Mouse (Mus musculus): Measurements from ENCODE around the gene C8g.

C8g gene

DNA sequence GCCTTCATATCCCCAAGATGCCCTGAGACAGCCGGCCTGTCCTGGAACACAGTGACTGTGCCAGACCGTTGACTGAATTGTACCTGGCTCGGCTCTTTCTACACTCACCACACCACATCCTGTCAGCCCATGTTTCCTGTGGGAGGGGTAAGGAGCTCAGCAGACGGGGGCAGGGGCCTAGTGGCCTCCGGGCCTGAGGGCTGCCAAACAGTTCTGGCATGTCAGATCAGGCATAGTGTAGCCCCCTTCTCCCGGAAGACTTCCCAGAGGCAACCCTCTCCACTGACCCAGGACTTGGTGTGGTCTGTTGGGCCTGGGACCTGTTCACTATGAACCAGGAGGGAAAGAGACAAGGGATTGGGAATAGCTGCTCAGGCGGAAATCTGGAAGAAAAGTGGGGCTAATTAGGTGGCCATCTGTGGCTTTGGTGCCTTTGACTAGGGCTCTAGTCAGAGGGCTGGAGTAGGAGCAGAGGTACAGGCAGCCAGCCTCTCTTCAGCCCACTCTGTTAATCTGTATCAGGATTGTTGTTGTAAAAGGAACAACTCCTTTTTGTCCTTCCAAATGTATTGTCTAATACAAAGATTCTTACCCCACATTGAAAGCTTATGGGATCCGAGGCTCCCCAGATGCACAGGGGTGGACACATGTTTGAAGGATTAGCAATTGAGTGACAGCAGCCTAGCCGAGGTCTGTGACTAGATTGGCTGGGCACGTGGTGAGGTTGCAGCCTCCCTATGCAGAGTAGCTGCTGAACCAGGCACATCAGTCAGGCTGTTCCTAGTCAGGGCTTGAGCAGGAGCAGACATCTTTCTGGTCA, 35.5 kb downstream of the C8g start:
- no peak for DNase-seq

DNA sequence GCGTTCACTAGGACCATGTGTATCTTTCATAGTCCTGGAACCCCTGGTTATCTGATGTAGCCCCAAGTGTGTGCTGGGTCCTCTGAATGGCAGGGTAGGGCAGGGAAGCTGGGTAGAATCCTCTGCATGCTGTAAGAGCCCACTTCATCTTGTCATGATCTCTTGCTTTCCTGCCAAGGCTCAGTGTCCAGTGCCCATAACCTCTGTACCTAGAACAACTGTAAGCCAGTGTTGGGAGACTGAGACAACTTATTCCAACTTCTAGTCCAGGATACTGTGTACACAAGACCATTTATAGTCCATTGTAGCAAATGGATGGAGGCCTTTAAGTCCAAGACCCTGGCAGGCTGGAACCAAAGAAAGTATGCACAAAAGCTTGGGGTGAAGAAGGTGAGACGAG, 36.3 kb downstream of the C8g start:
- DNase-seq = no peak

DNA sequence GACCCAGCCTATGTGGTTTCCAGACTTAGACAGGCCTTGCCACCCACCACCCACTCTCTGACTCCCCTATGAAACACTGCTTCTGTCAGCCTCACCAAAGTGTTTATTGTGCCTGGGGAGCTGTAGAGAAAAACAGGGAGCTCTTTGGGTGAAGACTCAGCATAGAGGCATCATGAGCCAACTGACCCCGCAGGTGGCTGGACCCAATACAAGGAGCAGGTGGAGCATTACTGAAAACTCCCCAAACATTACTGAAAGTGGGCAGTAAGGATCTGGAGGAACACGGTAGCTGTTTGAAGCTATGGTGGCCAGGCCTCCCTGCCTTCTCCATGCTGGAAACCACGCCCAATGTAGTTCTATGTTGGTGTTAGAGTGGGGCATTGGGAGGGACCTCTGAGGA, 37.9 kb downstream of the C8g start:
- DNase-seq = peak; percentile 62

DNA sequence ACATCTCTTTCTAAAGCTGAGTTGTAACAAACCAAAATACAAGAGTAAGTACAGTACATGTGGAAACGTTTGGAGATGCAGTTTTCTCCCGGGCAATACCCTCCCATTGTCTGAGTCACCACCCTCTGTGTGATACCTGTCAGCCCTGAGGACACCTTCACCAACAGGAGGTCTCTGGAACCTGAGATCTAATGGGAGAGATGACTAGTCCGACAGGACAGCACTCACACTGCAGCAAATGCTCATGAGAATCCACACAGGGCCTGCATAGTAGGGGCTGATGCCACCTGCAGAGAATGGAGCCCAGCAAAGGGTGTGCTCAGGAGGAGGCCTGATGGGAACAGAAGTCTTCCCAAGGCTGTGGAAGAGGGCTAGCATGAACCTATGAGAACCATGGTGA, 40.1 kb downstream of the C8g start:
- DNase-seq = no peak

DNA sequence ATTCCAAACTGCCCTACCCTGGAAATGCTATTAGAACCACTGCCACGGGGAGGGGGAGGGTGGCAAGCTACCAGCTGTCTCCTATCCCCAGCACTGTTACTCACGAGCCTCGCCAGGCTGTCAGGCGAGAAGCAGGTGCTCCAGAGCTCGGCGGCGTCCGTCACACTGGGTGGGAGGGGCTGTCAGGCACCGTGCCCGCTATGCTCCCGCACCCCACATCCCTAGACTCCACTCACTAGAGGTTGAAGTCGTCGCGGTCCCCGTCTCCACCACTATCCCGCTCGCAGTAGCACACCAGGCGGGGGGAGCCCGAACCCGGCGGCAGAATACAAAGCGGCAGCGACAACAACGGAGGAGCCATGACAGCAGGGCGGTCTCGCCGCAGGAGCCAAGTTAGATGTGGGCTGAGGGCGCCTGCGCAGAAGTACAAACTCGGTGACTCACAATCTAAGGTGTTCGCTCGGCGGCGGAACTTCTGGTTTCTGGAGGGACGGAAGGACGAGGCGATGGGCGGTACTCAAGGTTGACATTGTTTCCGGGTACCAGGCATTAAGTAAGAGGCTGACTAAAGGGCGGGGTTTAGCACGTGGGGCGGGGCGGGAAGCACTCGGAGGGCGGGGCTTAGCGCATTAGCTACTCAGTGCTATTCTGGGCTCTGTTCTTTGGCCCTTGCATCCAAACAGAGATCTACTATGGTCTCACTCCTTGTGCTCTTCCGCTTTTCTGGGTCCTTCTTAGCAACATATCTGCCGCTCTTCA, 40.8 kb downstream of the C8g start, which contains the start of gene Paxx:
Paxx (minus strand) TSS at position 544 of the 759 bp plus-strand sequence.
- DNase-seq = peak; percentile 91

GRCm38 (mm10) chr2:25460135-25460534, 41.4 kb downstream of the C8g start:
- DNase-seq = no peak

- DNase-seq = no peak
Observed at GRCm38 (mm10) chr2:25458911-25459310, 42.6 kb downstream of the C8g start.

GRCm38 (mm10) chr2:25457022-25457896, 44.3 kb downstream of the C8g start:
- DNase-seq = no peak

GRCm38 (mm10) chr2:25456205-25456953, 45.1 kb downstream of the C8g start, which contains the start of gene Clic3:
Gene Clic3 (plus strand): TSS chr2:25456838.
- DNase-seq = no peak

DNA sequence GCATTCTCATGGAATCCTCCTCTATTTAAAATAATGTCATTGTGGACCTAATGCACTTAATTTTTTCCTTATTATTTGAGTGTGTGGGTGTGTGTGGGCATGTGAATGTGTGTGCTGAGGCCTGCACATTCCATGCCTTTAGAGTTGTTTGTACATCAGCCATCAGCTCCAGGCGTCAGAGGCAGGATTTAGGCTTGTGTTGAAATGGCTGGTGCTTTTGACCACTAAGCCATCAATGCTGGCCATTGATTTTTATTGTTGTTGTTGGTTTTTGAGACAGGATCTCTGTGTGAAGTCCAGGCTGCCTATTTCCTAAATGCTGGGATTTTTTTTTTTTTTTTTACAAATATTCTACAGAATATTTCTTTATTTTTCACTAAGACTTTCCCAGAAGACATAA, 48.6 kb downstream of the C8g start:
- no peak for DNase-seq

GRCm38 (mm10) chr2:25450853-25451647, 50.5 kb downstream of the C8g start:
- no peak for DNase-seq

All from cerebellum, adult 8-10 months (tissue).